In the genomic region with DNA sequence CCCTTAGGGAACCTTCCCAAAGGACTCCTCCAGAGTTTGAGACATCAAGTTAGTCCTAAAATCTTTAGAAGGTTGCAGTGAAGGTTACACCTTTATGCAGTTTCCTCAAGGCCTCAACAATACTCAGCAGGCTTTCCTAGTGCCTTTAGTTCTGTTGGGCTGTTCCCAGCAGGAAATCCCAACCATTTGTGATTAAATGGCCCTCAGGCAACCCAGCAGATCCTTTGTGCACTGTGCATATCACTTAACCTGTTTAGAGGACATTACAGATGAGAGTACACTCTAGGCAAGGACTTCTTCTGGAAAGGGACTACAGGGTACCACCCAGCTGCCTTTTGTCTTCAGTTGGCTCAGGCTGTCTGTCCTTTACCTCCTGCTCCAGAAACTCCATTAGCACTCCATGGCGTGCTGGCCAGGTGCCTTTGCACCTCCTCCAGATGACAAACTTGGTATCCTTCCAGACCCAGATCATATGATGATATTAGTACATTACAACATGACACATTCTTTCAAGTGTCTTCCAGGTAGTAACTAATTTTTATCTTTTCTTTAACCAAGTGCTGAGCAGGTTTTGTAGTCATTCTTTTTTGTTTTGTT, we compare ENCODE assay signal across 37 mouse cellular contexts. TPM values are rescaled to one million over a fixed set of nuclear protein-coding genes. Genes with fewer than 3 reads are reported as not detected.
DNase-seq lines count a peak whose midpoint lies in the region; ATAC-seq and TF ChIP-seq lines count a peak whose summit lies in the region.
"Had no signal": no experiment of that assay in that cellular context is flagged by ENCODE, and none has a peak within 500 bp of the region (broad histone marks: within the 10 kb centered on the region; RNA-seq: fewer than 3 reads in every experiment).

No protein-coding gene starts in this region.

- ATAC-seq in hindbrain, postnatal 0 days, result no peak
- no peak for ATAC-seq in hindbrain, embryonic 14.5 days (ENCODE audit: low FRiP score)
- ATAC-seq in midbrain, embryonic 16.5 days, result no peak
- ATAC-seq: forebrain, embryonic 15.5 days had no signal

- DNase-seq in hindbrain, postnatal 0 days (ENCODE audit: low spot score), result peak; percentile 4
- DNase-seq in hindbrain, embryonic 14.5 days (ENCODE audit: low spot score), result no peak
- peak; percentile 51 for DNase-seq in ES-E14 (ENCODE audit: low read depth, low spot score)
- DNase-seq in WW6 (ENCODE audit: low read depth, low spot score), result peak; percentile 29
- peak; percentile 70 for DNase-seq in gonadal fat pad, adult 2 months (ENCODE audit: low read depth)
- DNase-seq in embryonic facial prominence, embryonic 10.5 days (ENCODE audit: low spot score), result no peak
- DNase-seq in left cerebral cortex, postnatal 14 days (ENCODE audit: low spot score in 2 of 2), result no peak
- DNase-seq: adrenal gland, postnatal 14 days; B cell, adult 2 months; cerebellum, adult 9-10 months; gastrocnemius, adult 2 months; gastrocnemius, postnatal 36 days; heart, postnatal 10 days; kidney, adult 18-20 months; kidney, postnatal 25 days; liver; lung, embryonic 14.5 days; lung, postnatal 14 days; midbrain, embryonic 14.5 days; right cerebral cortex, postnatal 25 days had no signal

- no peaks in the 10 kb centered on the region for H3K4me1 ChIP-seq in hindbrain, postnatal 0 days (ENCODE audit: insufficient read depth, low read length)
- no peaks in the 10 kb centered on the region for H3K4me1 ChIP-seq in hindbrain, embryonic 14.5 days (replicated peaks; ENCODE audit: control insufficient read depth, insufficient read depth, low read length)
- no peaks in the 10 kb centered on the region for H3K4me1 ChIP-seq in ES-E14 (ENCODE audit: control insufficient read depth in 2 of 2, insufficient read depth in 2 of 2, low read length in 2 of 2, poor library complexity in 1 of 2)
- H3K4me1 ChIP-seq in embryonic facial prominence, embryonic 10.5 days, result no peaks in the 10 kb centered on the region
- H3K4me1 ChIP-seq in midbrain, embryonic 16.5 days (ENCODE audit: control insufficient read depth, insufficient read depth, low read length), result no peaks in the 10 kb centered on the region
- H3K4me1 ChIP-seq: embryonic facial prominence, embryonic 12.5 days; forebrain, embryonic 10.5 days; forebrain, embryonic 15.5 days; heart, embryonic 13.5 days; hindbrain, embryonic 15.5 days; kidney, embryonic 15.5 days; liver, embryonic 15.5 days; neural tube, embryonic 15.5 days; stomach, embryonic 15.5 days had no signal

- no peak overlapping the region for H3K4me2 ChIP-seq in hindbrain, postnatal 0 days (ENCODE audit: low read depth, low read length)
- H3K4me2 ChIP-seq in hindbrain, embryonic 14.5 days (replicated peaks), result no peak overlapping the region
- no peak overlapping the region for H3K4me2 ChIP-seq in midbrain, embryonic 16.5 days (ENCODE audit: low read length)
- H3K4me2 ChIP-seq: embryonic facial prominence, embryonic 12.5 days; forebrain, embryonic 15.5 days; heart, embryonic 13.5 days; hindbrain, embryonic 15.5 days; kidney, embryonic 15.5 days; liver, embryonic 15.5 days; lung, embryonic 14.5 days; neural tube, embryonic 15.5 days; stomach, embryonic 15.5 days had no signal

- TF ChIP-seq CTCF in hindbrain, postnatal 0 days (IDR thresholded peaks at IDR 0.05; ENCODE audit: low read depth), result no peak

- WGBS in hindbrain, postnatal 0 days, result 58% methylated on average over 1 of the region's 1 CpGs
- WGBS in hindbrain, embryonic 14.5 days, result 69% methylated on average over 1 of the region's 1 CpGs
- WGBS in embryonic facial prominence, embryonic 10.5 days, result 55% methylated on average over 1 of the region's 1 CpGs
- WGBS in midbrain, embryonic 16.5 days, result 89% methylated on average over 1 of the region's 1 CpGs

- no peaks in the 10 kb centered on the region for H3K9me3 ChIP-seq in hindbrain, postnatal 0 days (ENCODE audit: low read length)
- no peaks in the 10 kb centered on the region for H3K9me3 ChIP-seq in hindbrain, embryonic 14.5 days (ENCODE audit: control insufficient read depth, low read length)
- H3K9me3 ChIP-seq in ES-E14 (ENCODE audit: control insufficient read depth, insufficient read depth, low read depth, low read length), result peaks cover 1% of the 10 kb centered on the region; the same call in 1 of the 2 replicates
- no peaks in the 10 kb centered on the region for H3K9me3 ChIP-seq in embryonic facial prominence, embryonic 10.5 days
- H3K9me3 ChIP-seq in midbrain, embryonic 16.5 days (replicated peaks; ENCODE audit: control insufficient read depth, low read length, poor library complexity, severe bottlenecking), result no peaks in the 10 kb centered on the region
- H3K9me3 ChIP-seq: embryonic facial prominence, embryonic 12.5 days; forebrain, embryonic 10.5 days; forebrain, embryonic 15.5 days; heart, embryonic 13.5 days; hindbrain, embryonic 15.5 days; kidney, embryonic 15.5 days; liver, embryonic 15.5 days; neural tube, embryonic 15.5 days; stomach, embryonic 15.5 days had no signal

- in situ Hi-C loops in ES-E14 (cut with MboI; ENCODE audit: low sequenced_read_pairs in 2 of 2, unreplicated experiment in 2 of 2), result no loop called here

- no peak overlapping the region for H3K9ac ChIP-seq in hindbrain, postnatal 0 days (replicated peaks; ENCODE audit: low read length)
- no peak overlapping the region for H3K9ac ChIP-seq in hindbrain, embryonic 14.5 days
- no peak overlapping the region for H3K9ac ChIP-seq in ES-E14 (ENCODE audit: insufficient read depth, low read depth, low read length, poor library complexity, severe bottlenecking)
- no peak overlapping the region for H3K9ac ChIP-seq in midbrain, embryonic 16.5 days (ENCODE audit: low read depth, low read length)
- H3K9ac ChIP-seq: embryonic facial prominence, embryonic 12.5 days; forebrain, embryonic 15.5 days; heart, embryonic 13.5 days; hindbrain, embryonic 15.5 days; kidney, embryonic 15.5 days; liver, embryonic 15.5 days; lung, embryonic 14.5 days; neural tube, embryonic 15.5 days; stomach, embryonic 15.5 days had no signal

- intact Hi-C loops in left cerebral cortex, postnatal 14 days (cut with DNase I), result no loop called here

- no peak overlapping the region for H3K4me3 ChIP-seq in hindbrain, postnatal 0 days (ENCODE audit: low read length)
- no peak overlapping the region for H3K4me3 ChIP-seq in hindbrain, embryonic 14.5 days (replicated peaks; ENCODE audit: low read length)
- no peak overlapping the region for H3K4me3 ChIP-seq in ES-E14 (ENCODE audit: insufficient read depth in 1 of 2, low read depth in 1 of 2, low read length in 2 of 2, poor library complexity in 1 of 2, severe bottlenecking in 1 of 2)
- H3K4me3 ChIP-seq in embryonic facial prominence, embryonic 10.5 days, result no peak overlapping the region
- no peak overlapping the region for H3K4me3 ChIP-seq in midbrain, embryonic 16.5 days (ENCODE audit: low read depth, low read length)
- H3K4me3 ChIP-seq: embryonic facial prominence, embryonic 12.5 days; forebrain, embryonic 10.5 days; forebrain, embryonic 15.5 days; gastrocnemius, adult 2 months; heart, embryonic 13.5 days; hindbrain, embryonic 15.5 days; kidney, embryonic 15.5 days; liver, embryonic 15.5 days; neural tube, embryonic 15.5 days; stomach, embryonic 15.5 days had no signal

- H3K27me3 ChIP-seq in hindbrain, postnatal 0 days (ENCODE audit: insufficient read depth, low read length), result no peaks in the 10 kb centered on the region
- H3K27me3 ChIP-seq in hindbrain, embryonic 14.5 days (ENCODE audit: control insufficient read depth, insufficient read depth, low read length), result no peaks in the 10 kb centered on the region
- H3K27me3 ChIP-seq in embryonic facial prominence, embryonic 10.5 days (replicated peaks; ENCODE audit: low read depth, poor library complexity, severe bottlenecking), result no peaks in the 10 kb centered on the region
- H3K27me3 ChIP-seq in midbrain, embryonic 16.5 days (ENCODE audit: control insufficient read depth, insufficient read depth, low read depth, low read length), result no peaks in the 10 kb centered on the region
- H3K27me3 ChIP-seq: embryonic facial prominence, embryonic 12.5 days; forebrain, embryonic 15.5 days; heart, embryonic 13.5 days; hindbrain, embryonic 15.5 days; kidney, embryonic 15.5 days; liver, embryonic 15.5 days; neural tube, embryonic 15.5 days; stomach, embryonic 15.5 days had no signal

- no peaks in the 10 kb centered on the region for H3K36me3 ChIP-seq in hindbrain, postnatal 0 days (ENCODE audit: insufficient read depth, low read length)
- no peaks in the 10 kb centered on the region for H3K36me3 ChIP-seq in hindbrain, embryonic 14.5 days (replicated peaks; ENCODE audit: control insufficient read depth, insufficient read depth)
- H3K36me3 ChIP-seq in ES-E14 (ENCODE audit: control insufficient read depth, insufficient read depth, low read length, poor library complexity, severe bottlenecking), result no peaks in the 10 kb centered on the region
- H3K36me3 ChIP-seq in embryonic facial prominence, embryonic 10.5 days (replicated peaks), result no peaks in the 10 kb centered on the region
- H3K36me3 ChIP-seq in midbrain, embryonic 16.5 days (ENCODE audit: control insufficient read depth, insufficient read depth, low read length), result no peaks in the 10 kb centered on the region
- H3K36me3 ChIP-seq: embryonic facial prominence, embryonic 12.5 days; forebrain, embryonic 10.5 days; forebrain, embryonic 15.5 days; heart, embryonic 13.5 days; hindbrain, embryonic 15.5 days; kidney, embryonic 15.5 days; liver, embryonic 15.5 days; neural tube, embryonic 15.5 days; stomach, embryonic 15.5 days had no signal

- H3K27ac ChIP-seq in hindbrain, postnatal 0 days, result no peak overlapping the region
- H3K27ac ChIP-seq in hindbrain, embryonic 14.5 days, result no peak overlapping the region
- H3K27ac ChIP-seq in ES-E14 (ENCODE audit: insufficient read depth, low read depth, low read length, poor library complexity, severe bottlenecking), result no peak overlapping the region
- H3K27ac ChIP-seq in embryonic facial prominence, embryonic 10.5 days (replicated peaks), result no peak overlapping the region
- H3K27ac ChIP-seq in midbrain, embryonic 16.5 days (ENCODE audit: low read length), result no peak overlapping the region
- H3K27ac ChIP-seq: embryonic facial prominence, embryonic 12.5 days; forebrain, embryonic 10.5 days; forebrain, embryonic 15.5 days; gastrocnemius, adult 2 months; heart, embryonic 13.5 days; hindbrain, embryonic 15.5 days; kidney, embryonic 15.5 days; liver, embryonic 15.5 days; neural tube, embryonic 15.5 days; stomach, embryonic 15.5 days had no signal

RNA-seq across cellular contexts. Expression of a gene that starts 18.5 kb away (rescaled TPM):
- not detected in 2 replicates for total RNA-seq in hindbrain, postnatal 0 days (2014; rRNA removed)
- polyA plus RNA-seq in hindbrain, postnatal 0 days (2015; fragmentation: Nextera tagmentation; extraction: Ambion mirVana), result not detected in 2 replicates
- polyA plus RNA-seq in hindbrain, embryonic 14.5 days (2014; fragmentation: Nextera tagmentation; extraction: Ambion mirVana), result not detected in 2 replicates
- total RNA-seq in ES-E14 (2012; rRNA removed), result not detected in 2 replicates
- not detected in 2 replicates for polyA plus RNA-seq in gonadal fat pad, adult 2 months (2012; rRNA removed)
- polyA plus RNA-seq in embryonic facial prominence, embryonic 10.5 days (2016; fragmentation: Nextera tagmentation; extraction: Ambion mirVana), result not detected in 2 replicates
- total RNA-seq in left cerebral cortex, postnatal 14 days (2021), result not detected
- not detected in 2 replicates for polyA plus RNA-seq in midbrain, embryonic 16.5 days (2015; fragmentation: Nextera tagmentation; extraction: Ambion mirVana)
- total RNA-seq: adrenal gland, postnatal 14 days; gastrocnemius, adult 2 months; gastrocnemius, postnatal 36 days; heart, adult 8-10 months; heart, postnatal 10 days; hematopoietic stem cell, adult 5-6 weeks; layer of hippocampus, adult 18-20 months; layer of hippocampus, postnatal 14 days; left cerebral cortex, postnatal 10 days; MEL had no signal
- polyA plus RNA-seq: embryonic facial prominence, embryonic 12.5 days; forebrain, embryonic 10.5 days; forebrain, embryonic 15.5 days; heart, embryonic 13.5 days; hindbrain, embryonic 15.5 days; intestine, embryonic 14.5 days; kidney, embryonic 15.5 days; liver, embryonic 15.5 days; lung, embryonic 14.5 days; midbrain, embryonic 14.5 days; neural tube, embryonic 15.5 days had no signal

RNA-seq across cellular contexts. Expression of a gene that starts 34.0 kb away (rescaled TPM):
- total RNA-seq in hindbrain, postnatal 0 days (2014; rRNA removed), result 0.05 TPM in 1 of 2 replicates, not detected in the other
- not detected in 2 replicates for polyA plus RNA-seq in hindbrain, postnatal 0 days (2015; fragmentation: Nextera tagmentation; extraction: Ambion mirVana)
- not detected in 2 replicates for polyA plus RNA-seq in hindbrain, embryonic 14.5 days (2014; fragmentation: Nextera tagmentation; extraction: Ambion mirVana)
- not detected in 2 replicates for total RNA-seq in ES-E14 (2012; rRNA removed)
- not detected in 2 replicates for polyA plus RNA-seq in gonadal fat pad, adult 2 months (2012; rRNA removed)
- polyA plus RNA-seq in embryonic facial prominence, embryonic 10.5 days (2016; fragmentation: Nextera tagmentation; extraction: Ambion mirVana), result not detected in 2 replicates
- not detected for total RNA-seq in left cerebral cortex, postnatal 14 days (2021)
- not detected in 2 replicates for polyA plus RNA-seq in midbrain, embryonic 16.5 days (2015; fragmentation: Nextera tagmentation; extraction: Ambion mirVana)
- total RNA-seq: adrenal gland, postnatal 14 days; gastrocnemius, adult 2 months; gastrocnemius, postnatal 36 days; heart, adult 8-10 months; heart, postnatal 10 days; hematopoietic stem cell, adult 5-6 weeks; layer of hippocampus, adult 18-20 months; layer of hippocampus, postnatal 14 days; left cerebral cortex, postnatal 10 days; MEL had no signal
- polyA plus RNA-seq: embryonic facial prominence, embryonic 12.5 days; forebrain, embryonic 10.5 days; forebrain, embryonic 15.5 days; heart, embryonic 13.5 days; hindbrain, embryonic 15.5 days; intestine, embryonic 14.5 days; kidney, embryonic 15.5 days; liver, embryonic 15.5 days; lung, embryonic 14.5 days; neural tube, embryonic 15.5 days; stomach, embryonic 15.5 days had no signal

Comparison
In these comparisons a context has a peak if more than half of its experiments do, and no peak if none do; other contexts are left out.
1. DNase-seq: peak in hindbrain, postnatal 0 days (single experiment), ES-E14 (single experiment), WW6 (single experiment) and gonadal fat pad, adult 2 months (single experiment); none in hindbrain, embryonic 14.5 days (single experiment), embryonic facial prominence, embryonic 10.5 days (single experiment) and left cerebral cortex, postnatal 14 days (0 of 2).